Mouse (Mus musculus) limb, embryonic 11.5 days (tissue): ENCODE data around the gene Tmem11. TPM values are rescaled to one million over a fixed set of nuclear protein-coding genes. Genes with fewer than 3 reads are reported as not detected.
A peak's percentile ranks its signal among the peaks of the same experiment; 100 is the strongest.

Experiments used
- ATAC-seq: fragments of 200-750 bp; cut with Nextera tagmentation; 2 replicates; pipeline ENCODE4 v1.8.0; 2017; ENCODE audit warnings: low read depth; ENCODE audit not compliant: insufficient number of reproducible peaks, low FRiP score, low TSS enrichment
- DNase-seq: peaks from one replicate; pipeline ENCODE4 v3.0.0-alpha.2; 2015; ENCODE audit warnings: low spot score
- H3K27ac ChIP-seq: fragments of 300-500 bp; sonication (generic); replicated peaks from 2 replicates; pipeline ENCODE4 v1.5.1; 2014; ENCODE audit warnings: low read depth, mild to moderate bottlenecking, low read length
- H3K27me3 ChIP-seq: fragments of 300-500 bp; sonication (generic); 2 replicates; pipeline ENCODE4 v1.6.1; 2014; ENCODE audit warnings: mild to moderate bottlenecking, low read length, mixed read lengths; ENCODE audit not compliant: control insufficient read depth, insufficient read depth
- H3K36me3 ChIP-seq: fragments of 300-500 bp; sonication (generic); 2 replicates; pipeline ENCODE4 v1.6.1; 2014; ENCODE audit warnings: mild to moderate bottlenecking, low read length, moderate library complexity, mixed read lengths; ENCODE audit not compliant: control insufficient read depth, insufficient read depth
- H3K4me1 ChIP-seq: fragments of 300-500 bp; sonication (generic); 2 replicates; pipeline ENCODE4 v1.6.1; 2014; ENCODE audit warnings: low read length, mixed read lengths; ENCODE audit not compliant: control insufficient read depth, insufficient read depth
- H3K4me2 ChIP-seq: fragments of 300-500 bp; sonication (generic); 2 replicates; pipeline ENCODE4 v1.6.1; 2014; ENCODE audit warnings: low read depth, mild to moderate bottlenecking, moderate library complexity; ENCODE audit not compliant: severe bottlenecking
- H3K4me3 ChIP-seq: fragments of 300-500 bp; sonication (generic); 2 replicates; pipeline ENCODE4 v1.5.1; 2014; ENCODE audit warnings: low read depth, low read length
- H3K9ac ChIP-seq: fragments of 300-500 bp; sonication (generic); 2 replicates; pipeline ENCODE4 v1.6.1; 2014; ENCODE audit warnings: mild to moderate bottlenecking, low read length
- H3K9me3 ChIP-seq: fragments of 300-500 bp; sonication (generic); 2 replicates; pipeline ENCODE4 v1.6.1; 2016; ENCODE audit warnings: low read length; ENCODE audit not compliant: control insufficient read depth
- WGBS: fragments of 180-500 bp; shearing (Covaris S2); extraction: QIAGEN DNeasy Blood & Tissue Kit; methylation state at CpG from one replicate; pipeline ENCODE4 v1.1.7; 2014; 5-methylcytosine and 5-hydroxymethylcytosine counted together
- polyA plus RNA-seq: library from polyadenylated mRNA; unstranded; fragments of >200 nt; fragmentation: Nextera tagmentation; extraction: Ambion mirVana; gene quantifications from 2 replicates; pipeline ENCODE4 v1.2.1, GENCODE M21; 2014

Tmem11 gene
- polyA plus RNA-seq, 1 experiment from 2014 or later = 74.5 TPM

- ATAC-seq (no peak), DNase-seq (no peak)
- H3K4me2 ChIP-seq = peak within 1 kb of the TSS; percentile 88
- 0 out of 2 replicates have a peak within 1 kb of the TSS, but pooled peaks have one; percentile 18 for H3K27ac ChIP-seq
- peak within 1 kb of the TSS; percentile 90 for H3K4me3 ChIP-seq
- H3K36me3 ChIP-seq = no peaks in the 10 kb centered on the region
- H3K4me1 ChIP-seq = peaks cover 6% of the 10 kb centered on the region; the same call in 1 of the 2 replicates
- H3K27me3 ChIP-seq = 0 out of 2 replicates have a peak, but pooled peaks cover 3% of the 10 kb centered on the region
- 34% methylated on average over 7 of the region's 7 CpGs for WGBS
- no peaks in the 10 kb centered on the region for H3K9me3 ChIP-seq
- H3K9ac ChIP-seq = peak within 1 kb of the TSS; percentile 79
Observed at GRCm38 (mm10) chr11:60914491-60914890, 35.4 kb upstream of the Tmem11 start, which contains the start of gene Natd1. Natd1 (minus strand) TSS chr11:60914750.

DNA sequence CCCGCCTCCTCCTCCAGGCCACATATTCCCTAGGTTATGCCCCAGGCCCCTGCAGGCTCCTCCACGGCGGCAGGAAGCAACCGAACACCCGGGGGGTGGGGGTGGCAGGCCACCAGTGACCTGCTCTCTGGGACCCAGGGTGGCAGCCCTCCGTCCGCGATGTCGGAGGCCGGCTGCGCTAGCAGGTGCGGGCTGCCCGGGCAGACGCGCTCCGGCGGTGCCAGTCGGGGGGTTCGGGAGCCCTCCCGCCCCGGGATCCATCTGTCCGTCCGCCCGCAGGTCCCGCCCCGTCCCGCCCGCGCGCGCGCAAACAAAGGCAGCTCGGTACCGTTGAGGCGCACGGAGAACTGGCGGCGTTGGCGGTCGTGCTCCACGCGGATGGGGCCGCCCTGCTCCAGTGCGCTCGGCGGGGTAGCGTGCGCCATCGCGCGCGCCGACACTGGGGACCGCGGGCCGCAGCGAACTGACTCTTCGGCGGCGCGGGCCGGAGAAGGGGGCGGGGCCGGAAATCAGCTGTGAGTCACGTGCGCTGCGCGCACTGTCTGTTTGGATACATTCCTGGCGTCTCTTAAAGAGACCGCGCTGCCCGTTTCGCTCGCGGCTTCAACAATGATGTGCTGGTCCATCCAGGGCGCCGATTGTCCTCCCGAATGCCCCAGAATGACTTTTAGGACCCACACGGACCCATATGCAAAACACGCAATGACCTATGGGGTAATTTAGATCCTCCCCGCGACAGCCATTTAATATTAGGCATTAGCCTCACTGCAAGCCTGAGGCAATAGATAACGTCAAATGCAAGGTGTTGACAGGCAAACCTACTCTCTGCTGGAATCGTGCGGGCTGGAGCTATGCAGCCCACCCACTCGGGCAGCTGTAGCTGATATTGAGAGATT is 34.5 kb upstream of the Tmem11 start:
- WGBS = under 1% methylated on average over 85 of the region's 86 CpGs
- H3K4me2 ChIP-seq = peak overlapping the region; percentile 88
- H3K27me3 ChIP-seq = 0 out of 2 replicates have a peak, but pooled peaks cover 3% of the 10 kb centered on the region
- 0 out of 2 replicates have a peak overlapping the region, but pooled peaks have one; percentile 18 for H3K27ac ChIP-seq
- peak overlapping the region; percentile 90 for H3K4me3 ChIP-seq
- peak overlapping the region; percentile 79 for H3K9ac ChIP-seq
- ATAC-seq (peak; percentile 81), DNase-seq (peak; percentile 94)
- H3K4me1 ChIP-seq = peaks cover 6% of the 10 kb centered on the region; the same call in 1 of the 2 replicates
- no peaks in the 10 kb centered on the region for H3K36me3 ChIP-seq
- H3K9me3 ChIP-seq = no peaks in the 10 kb centered on the region

DNA sequence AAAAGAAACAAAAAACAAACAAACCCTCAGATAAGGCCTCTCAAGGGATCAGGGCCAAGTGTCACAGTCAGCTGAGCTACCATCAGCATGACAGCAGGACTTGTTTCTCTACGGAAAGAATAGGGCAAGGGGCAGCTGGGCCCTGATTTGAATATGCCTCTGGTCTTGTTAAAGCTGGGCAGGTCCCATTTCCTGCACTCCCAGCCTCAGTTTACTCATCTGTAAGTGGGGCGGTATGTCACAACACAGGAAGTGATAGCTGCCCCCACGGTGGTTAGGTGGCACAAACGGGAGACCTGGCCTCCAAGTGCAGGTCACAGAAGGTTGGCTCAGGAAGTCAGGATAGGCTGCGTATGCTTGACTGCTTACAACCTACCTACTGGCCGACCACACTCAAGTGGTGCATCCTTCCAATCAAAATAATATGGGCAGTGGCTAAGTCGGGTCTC is 33.5 kb upstream of the Tmem11 start:
- Histone ChIP-seq H3K9ac (peak overlapping the region; percentile 79; the same call in 1 of the 2 replicates), H3K27me3 (0 out of 2 replicates have a peak, but pooled peaks cover 3% of the 10 kb centered on the region), H3K9me3 (no peaks in the 10 kb centered on the region), H3K4me2 (peak overlapping the region; percentile 88), H3K4me1 (peaks cover 6% of the 10 kb centered on the region; the same call in 1 of the 2 replicates), H3K4me3 (peak overlapping the region; percentile 90), H3K27ac (no peak overlapping the region), H3K36me3 (no peaks in the 10 kb centered on the region)
- WGBS = 42% methylated on average over 7 of the region's 7 CpGs
- DNase-seq (no peak), ATAC-seq (no peak)

GRCm38 (mm10) chr11:60909626-60910025 is 30.6 kb upstream of the Tmem11 start:
- Histone ChIP-seq H3K27me3 (0 out of 2 replicates have a peak, but pooled peaks cover 3% of the 10 kb centered on the region), H3K9me3 (no peaks in the 10 kb centered on the region), H3K4me2 (no peak overlapping the region), H3K4me1 (peaks cover 6% of the 10 kb centered on the region; the same call in 1 of the 2 replicates), H3K27ac (no peak overlapping the region), H3K36me3 (no peaks in the 10 kb centered on the region; the same call in 1 of the 2 replicates), H3K9ac (no peak overlapping the region), H3K4me3 (no peak overlapping the region)
- DNase-seq (no peak), ATAC-seq (no peak)
- WGBS = 88% methylated on average over 1 of the region's 1 CpGs

DNA sequence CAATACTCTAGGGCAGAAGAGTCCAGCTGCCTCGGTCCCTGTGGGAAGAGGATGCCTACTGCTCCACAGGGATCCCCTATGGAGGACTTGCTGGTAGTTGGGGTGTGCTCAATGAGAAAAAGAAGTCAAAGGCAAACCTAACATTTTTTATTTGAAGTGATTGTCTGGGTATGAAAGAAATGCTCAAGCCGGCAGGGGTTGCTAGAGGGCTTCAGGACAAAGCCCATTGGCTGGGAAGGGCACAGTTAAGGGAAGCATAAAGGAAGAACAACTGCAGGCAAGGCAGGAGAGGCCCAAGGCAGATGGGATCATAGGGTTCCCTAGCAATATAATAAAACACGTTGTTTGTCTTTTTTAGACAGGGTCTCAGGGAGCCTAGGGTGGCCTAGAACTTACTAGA is 29.0 kb upstream of the Tmem11 start:
- H3K27me3 ChIP-seq = 0 out of 2 replicates have a peak, but pooled peaks cover 3% of the 10 kb centered on the region
- H3K9me3 ChIP-seq = no peaks in the 10 kb centered on the region
- DNase-seq (no peak), ATAC-seq (no peak)
- H3K4me1 ChIP-seq = no peaks in the 10 kb centered on the region
- H3K4me3 ChIP-seq = no peak overlapping the region
- WGBS = 72% methylated on average over 3 of the region's 3 CpGs
- H3K9ac ChIP-seq = no peak overlapping the region
- H3K27ac ChIP-seq = no peak overlapping the region
- H3K4me2 ChIP-seq = no peak overlapping the region
- no peaks in the 10 kb centered on the region; the same call in 1 of the 2 replicates for H3K36me3 ChIP-seq

DNA sequence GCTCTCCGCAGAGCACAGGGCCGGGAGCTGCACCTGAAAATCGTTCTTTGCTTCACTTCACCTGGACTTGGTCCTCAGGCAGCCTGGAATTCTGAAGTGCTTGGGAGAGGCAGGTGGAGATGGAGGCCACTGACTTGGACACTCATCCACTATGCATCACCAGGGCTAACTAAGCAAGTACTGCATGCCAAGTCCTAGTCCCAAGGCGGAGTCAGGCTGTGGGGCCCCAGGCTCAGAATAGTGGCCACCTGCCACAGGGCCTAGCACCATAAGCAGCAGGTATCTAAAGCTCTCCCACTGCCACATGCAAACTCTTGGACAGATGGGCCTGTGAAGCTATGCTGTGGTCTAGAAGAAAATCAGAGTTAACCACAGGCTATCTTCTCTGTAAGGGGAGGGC is 27.4 kb upstream of the Tmem11 start:
- ATAC-seq = no peak
- no peak overlapping the region for H3K27ac ChIP-seq
- H3K4me3 ChIP-seq = no peak overlapping the region
- no peak overlapping the region for H3K9ac ChIP-seq
- no peaks in the 10 kb centered on the region for H3K9me3 ChIP-seq
- H3K4me1 ChIP-seq = 0 out of 2 replicates have a peak, but pooled peaks cover 4% of the 10 kb centered on the region
- no peak for DNase-seq
- no peaks in the 10 kb centered on the region; the same call in 1 of the 2 replicates for H3K36me3 ChIP-seq
- H3K4me2 ChIP-seq = no peak overlapping the region
- WGBS = 89% methylated on average over 4 of the region's 4 CpGs
- H3K27me3 ChIP-seq = no peaks in the 10 kb centered on the region

GRCm38 (mm10) chr11:60905407-60906120 is 26.5 kb upstream of the Tmem11 start:
- Histone ChIP-seq H3K27ac (no peak overlapping the region), H3K4me1 (0 out of 2 replicates have a peak, but pooled peaks cover 4% of the 10 kb centered on the region), H3K27me3 (no peaks in the 10 kb centered on the region), H3K9me3 (no peaks in the 10 kb centered on the region), H3K36me3 (no peaks in the 10 kb centered on the region; the same call in 1 of the 2 replicates), H3K4me2 (no peak overlapping the region), H3K4me3 (no peak overlapping the region), H3K9ac (no peak overlapping the region)
- ATAC-seq = no peak
- DNase-seq = no peak
- WGBS = 88% methylated on average over 10 of the region's 10 CpGs

DNA sequence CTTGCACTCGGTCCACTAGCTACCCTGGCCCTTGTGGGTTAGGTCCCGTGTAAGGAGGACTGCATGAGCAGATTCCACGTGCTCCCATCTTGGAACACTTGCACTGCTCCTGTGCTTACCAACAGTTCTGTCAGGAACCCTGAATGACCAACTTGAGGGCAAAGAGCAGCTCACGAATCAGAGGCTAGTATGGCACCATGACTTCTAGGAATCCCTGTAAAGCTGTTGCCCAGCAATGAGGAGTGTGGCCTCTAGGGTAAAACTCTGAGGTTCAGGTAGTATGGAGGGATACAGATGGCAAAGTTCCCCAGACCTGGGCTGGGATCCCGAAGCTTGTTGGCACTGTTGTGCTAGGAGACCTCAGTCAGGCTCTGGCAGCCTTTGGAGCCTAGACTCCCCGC is 24.6 kb upstream of the Tmem11 start:
- H3K27ac ChIP-seq = no peak overlapping the region
- no peaks in the 10 kb centered on the region for H3K27me3 ChIP-seq
- ATAC-seq = no peak

More for the DNA sequence above, 24.6 kb upstream of the Tmem11 start:
- H3K4me1 ChIP-seq = 0 out of 2 replicates have a peak, but pooled peaks cover 4% of the 10 kb centered on the region
- WGBS = 87% methylated on average over 6 of the region's 6 CpGs
- H3K36me3 ChIP-seq = no peaks in the 10 kb centered on the region; the same call in 1 of the 2 replicates
- H3K4me2 ChIP-seq = no peak overlapping the region
- no peak for DNase-seq
- no peaks in the 10 kb centered on the region for H3K9me3 ChIP-seq
- H3K9ac ChIP-seq = no peak overlapping the region
- no peak overlapping the region for H3K4me3 ChIP-seq
